In genomic region chr13:64405550-64405949, GRCm38 (mm10) we compare ENCODE assay signal across 14 mouse cellular contexts. TPM values are rescaled to one million over a fixed set of nuclear protein-coding genes. Genes with fewer than 3 reads are reported as not detected.
DNase-seq lines count a peak whose midpoint lies in the region.
"Had no signal": no experiment of that assay in that cellular context is flagged by ENCODE, and none has a peak within 500 bp of the region (broad histone marks: within the 10 kb centered on the region; RNA-seq: fewer than 3 reads in every experiment).

No protein-coding gene starts in this region.

- no peak overlapping the region for H3K4me3 ChIP-seq in heart, embryonic 10.5 days
- H3K4me3 ChIP-seq: embryonic facial prominence, embryonic 13.5 days; lung, embryonic 15.5 days had no signal

- H3K27ac ChIP-seq in heart, embryonic 10.5 days = 0 out of 2 replicates have a peak overlapping the region, but pooled peaks have one; percentile 16
- H3K27ac ChIP-seq: embryonic facial prominence, embryonic 13.5 days; lung, embryonic 15.5 days had no signal

- no peaks in the 10 kb centered on the region for H3K36me3 ChIP-seq in heart, embryonic 10.5 days
- H3K36me3 ChIP-seq: embryonic facial prominence, embryonic 13.5 days; lung, embryonic 15.5 days had no signal

- H3K9me3 ChIP-seq in heart, embryonic 10.5 days = no peaks in the 10 kb centered on the region
- H3K9me3 ChIP-seq: embryonic facial prominence, embryonic 13.5 days; lung, embryonic 15.5 days had no signal

- peak; percentile 34 to 56 for DNase-seq in cerebellum, postnatal 10 days
- DNase-seq in cerebellum, adult 8-10 months = no peak
- no peak for DNase-seq in heart, embryonic 10.5 days (ENCODE audit: low spot score)
- DNase-seq in heart, postnatal 36 days = no peak
- peak; percentile 36 to 41 for DNase-seq in left cerebral cortex, postnatal 10 days (ENCODE audit: extremely low spot score in 1 of 2, low spot score in 2 of 2)
- DNase-seq in left cerebral cortex, postnatal 25 days (ENCODE audit: low spot score in 2 of 2) = no peak
- peak; percentile 9 for DNase-seq in right cerebral cortex, postnatal 14 days
- no peak for DNase-seq in right cerebral cortex, postnatal 25 days
- DNase-seq: adrenal gland, postnatal 25 days; kidney, adult 9 months; thymus, postnatal 25 days had no signal

- intact Hi-C loops in heart, postnatal 36 days (cut with DNase I) = loop anchor here (2.0 kb wide), 1 partner anchor 33 kb away; no protein-coding TSS in a partner anchor
- intact Hi-C loops in left cerebral cortex, postnatal 10 days (cut with DNase I) = no loop called here
- intact Hi-C loops in left cerebral cortex, postnatal 25 days (cut with DNase I) = no loop called here

- H3K27me3 ChIP-seq in heart, embryonic 10.5 days (ENCODE audit: insufficient read depth, poor library complexity, severe bottlenecking) = no peaks in the 10 kb centered on the region
- H3K27me3 ChIP-seq: CH12.LX; embryonic facial prominence, embryonic 13.5 days; lung, embryonic 15.5 days had no signal

- H3K4me1 ChIP-seq in heart, embryonic 10.5 days = no peaks in the 10 kb centered on the region; the same call in 1 of the 2 replicates

- WGBS in heart, embryonic 10.5 days = 59% methylated on average over 6 of the region's 6 CpGs

RNA-seq across cellular contexts. Expression of gene Cdk20, which starts 26.6 kb away (rescaled TPM):
- polyA plus RNA-seq in heart, embryonic 10.5 days (2016; fragmentation: Nextera tagmentation; extraction: Ambion mirVana) = 4.1 and 6.2 TPM in 2 replicates
- total RNA-seq in heart, postnatal 36 days (2021) = 1 to 10 TPM; 2.2 to 2.7 TPM
- 10 to 100 TPM; 13.0 to 13.3 TPM for total RNA-seq in left cerebral cortex, postnatal 10 days (2021)
- 10 to 100 TPM in 1 of 2 experiments, 1 to 10 TPM in 1; 9.7 to 12.5 TPM for total RNA-seq in left cerebral cortex, postnatal 25 days (2021)

RNA-seq across cellular contexts. Expression of gene Ctsl, which starts 34.9 kb away (rescaled TPM):
- polyA plus RNA-seq in heart, embryonic 10.5 days (2016; fragmentation: Nextera tagmentation; extraction: Ambion mirVana) = 240 and 241 TPM in 2 replicates
- 100 to 1,000 TPM; 280 to 282 TPM for total RNA-seq in heart, postnatal 36 days (2021)
- total RNA-seq in left cerebral cortex, postnatal 10 days (2021) = 100 to 1,000 TPM; 186 to 187 TPM
- 100 to 1,000 TPM; 139 to 150 TPM for total RNA-seq in left cerebral cortex, postnatal 25 days (2021)

Comparison
In these comparisons a context has a peak if more than half of its experiments do, and no peak if none do; other contexts are left out.
1. DNase-seq: peak in cerebellum, postnatal 10 days (2 of 2), left cerebral cortex, postnatal 10 days (2 of 2) and right cerebral cortex, postnatal 14 days (single experiment); none in cerebellum, adult 8-10 months (single experiment), heart, embryonic 10.5 days (single experiment), heart, postnatal 36 days (0 of 2), left cerebral cortex, postnatal 25 days (0 of 2) and right cerebral cortex, postnatal 25 days (single experiment).